Mouse (Mus musculus) spleen, adult 18-20 months (tissue): ENCODE measurements around the gene Ispd.

Source experiments
- DNase-seq, 2 experiments: peaks; one replicate each; pipeline ENCODE4 v3.0.0; 2022; ENCODE audit warnings: mixed read lengths in 2 of 2

The Ispd gene

DNA sequence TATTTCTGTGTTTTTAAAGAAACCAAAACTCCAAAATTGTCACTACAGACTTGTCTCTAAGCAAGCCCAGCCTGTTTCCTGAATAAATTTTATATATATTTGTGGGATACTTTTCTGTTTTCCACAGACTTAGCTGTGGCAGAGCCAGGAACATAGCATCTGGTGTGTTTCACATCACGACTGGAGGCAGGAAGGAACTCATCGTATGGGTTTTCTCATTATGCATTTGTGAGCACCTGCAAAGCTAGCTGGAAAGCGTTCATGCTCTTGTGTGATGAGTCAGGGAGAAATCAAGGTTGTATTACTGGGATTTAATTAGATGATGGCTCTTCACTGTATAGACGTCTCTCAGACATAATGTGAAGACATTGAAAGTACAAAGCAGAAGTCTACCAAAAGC, 90.2 kb downstream of the Ispd start:
- no peak for DNase-seq

- DNase-seq, result no peak
Measured at GRCm38 (mm10) chr12:36474171-36474570, 92.9 kb downstream of the Ispd start.

GRCm38 (mm10) chr12:36475269-36475668, 94.0 kb downstream of the Ispd start:
- no peak for DNase-seq

DNA sequence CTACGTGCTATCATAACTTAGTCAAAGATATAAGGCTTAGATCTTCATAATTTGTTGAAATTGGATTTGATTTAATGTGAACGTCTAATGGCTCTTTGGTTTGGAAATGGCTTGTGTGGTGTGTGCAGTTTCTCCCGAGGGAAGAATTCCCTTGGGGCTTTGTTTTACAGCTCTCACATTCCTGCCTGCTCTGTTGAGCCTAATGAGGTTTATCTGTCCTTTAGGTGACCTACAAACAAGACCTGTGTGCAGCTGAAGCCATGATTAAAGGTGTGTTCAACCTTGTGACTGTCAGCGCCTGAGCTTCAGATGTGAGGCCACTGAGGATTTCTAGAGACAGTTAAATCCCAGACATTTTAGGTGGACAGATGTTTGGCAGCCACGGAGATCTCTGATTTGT, 95.2 kb downstream of the Ispd start:
- DNase-seq, result no peak

- no peak for DNase-seq
Measured at GRCm38 (mm10) chr12:36477501-36477900, 96.3 kb downstream of the Ispd start.

GRCm38 (mm10) chr12:36477926-36478325, 96.7 kb downstream of the Ispd start:
- no peak for DNase-seq

DNA sequence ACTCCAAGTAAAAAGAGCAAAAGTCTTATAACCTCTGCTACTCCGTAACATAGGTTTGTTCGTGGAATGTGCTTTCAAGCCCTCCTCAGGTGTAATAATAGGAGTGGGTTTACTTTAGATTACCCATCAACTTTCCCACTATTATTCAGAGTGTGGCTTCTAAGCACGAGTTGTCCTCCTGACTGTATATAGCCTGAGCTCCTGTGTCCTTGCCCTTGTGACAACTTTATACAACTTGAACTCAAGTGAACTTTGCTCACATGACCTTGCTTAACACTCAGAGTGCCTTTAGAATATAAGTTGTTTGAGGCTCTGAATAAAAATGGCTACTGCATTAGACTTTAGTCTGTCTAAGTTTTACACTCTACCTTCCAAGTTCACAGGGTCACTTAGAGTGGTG, 100.5 kb downstream of the Ispd start:
- DNase-seq, result no peak

- DNase-seq, result no peak
Measured at GRCm38 (mm10) chr12:36483346-36483745, 102.1 kb downstream of the Ispd start.

DNA sequence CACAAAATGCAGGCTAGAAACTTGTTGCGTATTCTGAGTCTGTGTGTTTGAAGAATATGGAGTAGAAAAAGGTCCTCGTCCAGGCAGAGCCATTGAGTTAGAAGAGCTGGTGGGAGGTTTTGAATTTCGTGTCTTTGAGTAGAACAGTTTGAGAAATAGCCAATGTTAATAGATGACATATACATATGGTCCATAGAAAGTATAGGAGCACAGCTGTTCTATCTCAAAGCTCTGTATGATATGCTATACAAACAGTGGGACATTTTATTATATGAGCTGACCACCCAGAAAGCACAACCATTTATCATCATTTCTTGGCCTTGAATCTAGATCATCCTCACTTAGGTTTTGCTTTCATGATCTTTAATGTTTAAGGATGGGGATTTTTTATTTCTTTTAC, 116.3 kb downstream of the Ispd start:
- DNase-seq, result no peak

DNA sequence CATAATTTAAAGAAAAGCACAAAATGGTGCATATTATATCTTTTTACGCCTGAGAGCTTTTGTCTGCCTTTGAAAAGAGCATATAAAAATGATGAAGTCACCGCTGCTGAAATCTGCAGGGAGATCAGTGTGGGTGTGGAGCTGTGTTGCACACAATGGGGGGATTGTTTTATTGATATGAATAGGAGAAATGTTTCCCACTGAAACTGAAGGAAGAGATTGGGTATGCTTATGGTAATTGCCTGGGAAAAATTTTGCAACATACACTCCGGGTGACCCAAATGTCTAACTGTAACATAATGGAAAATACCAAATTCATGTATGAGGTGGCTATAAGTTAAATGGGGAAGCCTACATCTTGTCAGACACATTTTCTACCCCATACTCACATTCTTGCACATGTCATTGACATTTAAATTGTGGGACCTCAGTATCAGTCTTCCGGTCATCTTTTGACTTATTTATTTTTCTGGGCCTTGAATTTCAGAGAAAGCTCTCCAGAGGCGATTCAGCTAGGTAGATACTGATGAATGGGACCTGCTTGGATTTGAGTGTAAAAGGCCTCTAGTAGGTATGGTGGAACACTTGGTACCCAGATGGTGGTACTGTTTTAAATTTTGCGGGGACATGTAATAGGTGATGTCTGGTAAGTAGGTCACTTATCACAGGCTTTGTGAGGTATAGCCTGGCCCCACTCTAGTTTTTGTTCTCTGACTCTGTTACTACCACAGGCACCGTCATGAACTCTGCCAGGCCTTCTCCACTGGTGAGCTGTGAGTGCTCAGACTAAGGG, 126.1 kb downstream of the Ispd start:
- DNase-seq, result no peak

- no peak for DNase-seq
Measured at GRCm38 (mm10) chr12:36509954-36510642, 128.8 kb downstream of the Ispd start.

DNA sequence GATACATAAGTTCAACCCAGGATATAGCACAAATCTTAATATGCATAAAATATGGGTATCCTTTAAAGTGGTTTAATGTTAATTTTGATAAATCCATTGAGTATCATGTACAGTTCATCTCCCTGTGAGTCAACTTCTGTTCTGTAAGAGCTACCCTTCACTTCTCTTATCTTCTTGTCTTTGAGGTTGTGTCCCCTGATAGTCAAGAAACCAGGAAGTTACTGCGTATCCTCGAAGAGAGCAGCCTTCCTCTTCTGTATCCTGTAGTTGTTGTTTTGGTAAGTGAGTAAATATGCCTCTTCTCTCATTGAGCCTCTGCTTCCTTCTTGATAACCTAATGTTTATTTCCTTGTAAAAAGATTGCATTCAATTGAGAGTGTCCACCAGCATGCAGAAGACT, 140.5 kb downstream of the Ispd start:
- DNase-seq, result no peak

- DNase-seq, result no peak
Measured at GRCm38 (mm10) chr12:36523515-36523914, 142.3 kb downstream of the Ispd start.

DNA sequence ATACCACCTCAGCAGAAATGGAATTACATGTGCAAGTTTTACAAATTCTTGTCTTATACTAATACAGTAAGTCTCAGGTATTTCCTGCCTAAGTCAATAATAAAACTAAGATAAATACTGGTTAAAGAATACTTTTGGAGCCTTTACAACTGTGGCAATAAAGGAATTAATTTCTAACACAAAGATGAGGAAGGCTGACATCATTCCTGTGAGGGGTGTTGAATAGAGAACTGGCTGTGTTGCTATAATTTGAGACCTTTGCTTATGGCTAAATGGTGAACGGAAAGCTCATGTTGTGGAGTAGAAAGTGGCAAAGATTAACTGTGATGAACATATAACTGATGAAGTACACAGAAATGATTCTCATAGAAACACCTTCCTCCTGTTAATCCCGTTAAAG, 149.7 kb downstream of the Ispd start:
- no peak for DNase-seq

DNA sequence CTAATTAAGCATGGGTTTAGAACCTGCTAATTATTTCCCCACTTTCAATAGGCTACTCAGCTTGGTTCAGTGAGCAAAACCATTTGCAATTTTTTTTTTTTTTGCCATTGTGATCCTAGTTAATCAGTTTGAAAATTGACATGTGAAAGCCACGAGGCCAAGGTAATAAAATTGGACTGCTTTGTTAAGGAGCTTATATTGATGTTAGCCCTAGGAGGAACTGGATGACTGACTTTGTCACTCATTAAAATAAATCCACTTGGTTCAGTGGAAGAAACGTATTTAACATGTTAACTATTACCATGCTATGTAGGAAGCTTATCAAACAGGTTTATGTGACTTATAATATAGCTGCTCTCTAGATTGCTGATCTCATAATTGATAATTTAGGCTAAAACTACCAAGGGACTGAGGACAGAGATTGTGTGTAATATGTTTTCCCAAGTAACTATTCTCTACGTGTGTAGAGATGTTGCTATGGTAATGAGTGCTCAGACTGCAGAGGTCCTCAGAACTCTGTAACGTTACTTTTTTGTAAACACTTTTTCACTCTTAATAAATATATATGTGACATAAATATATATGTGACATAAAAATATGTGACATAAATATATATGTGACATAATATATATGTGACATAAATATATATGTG, 150.3 kb downstream of the Ispd start:
- DNase-seq, result no peak

GRCm38 (mm10) chr12:36532525-36532924, 151.3 kb downstream of the Ispd start:
- no peak for DNase-seq

DNA sequence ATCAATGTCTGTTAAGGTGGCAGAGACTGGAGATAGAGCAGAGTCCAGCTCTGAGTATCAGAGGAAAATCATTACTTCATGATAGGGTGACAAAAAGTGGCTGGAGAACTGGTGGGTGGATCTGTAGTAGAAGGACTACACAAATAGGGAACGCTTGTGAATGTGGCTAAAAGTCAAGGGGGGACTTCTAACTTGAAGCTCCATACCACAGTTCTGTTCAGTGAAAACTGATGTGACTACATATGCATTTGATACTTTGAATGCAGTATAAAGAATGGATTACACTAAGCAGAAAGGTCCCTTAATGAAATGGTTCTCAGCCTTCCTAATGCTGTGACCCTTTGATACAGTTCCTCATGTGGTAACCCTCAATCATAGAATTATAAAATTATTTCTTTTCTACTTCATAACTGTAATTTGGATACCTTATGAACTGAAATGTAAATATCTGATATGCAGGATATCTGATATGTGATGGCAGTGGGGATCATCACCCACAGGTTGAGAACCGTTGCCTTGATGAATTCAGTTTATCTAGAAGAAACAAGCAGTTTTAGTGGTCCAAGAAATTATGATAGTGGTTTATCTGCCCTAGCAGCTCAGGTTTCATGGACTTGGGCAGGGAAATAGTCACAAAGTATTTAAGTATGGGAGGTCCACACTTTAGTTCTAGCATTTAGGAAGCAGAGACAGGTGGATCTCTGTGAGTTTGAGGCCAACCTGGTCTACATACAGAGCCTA, 152.1 kb downstream of the Ispd start:
- DNase-seq, result no peak

- DNase-seq, result no peak
Measured at GRCm38 (mm10) chr12:36534589-36534988, 153.3 kb downstream of the Ispd start.

- no peak for DNase-seq
Measured at GRCm38 (mm10) chr12:36545318-36545717, 164.1 kb downstream of the Ispd start.

DNA sequence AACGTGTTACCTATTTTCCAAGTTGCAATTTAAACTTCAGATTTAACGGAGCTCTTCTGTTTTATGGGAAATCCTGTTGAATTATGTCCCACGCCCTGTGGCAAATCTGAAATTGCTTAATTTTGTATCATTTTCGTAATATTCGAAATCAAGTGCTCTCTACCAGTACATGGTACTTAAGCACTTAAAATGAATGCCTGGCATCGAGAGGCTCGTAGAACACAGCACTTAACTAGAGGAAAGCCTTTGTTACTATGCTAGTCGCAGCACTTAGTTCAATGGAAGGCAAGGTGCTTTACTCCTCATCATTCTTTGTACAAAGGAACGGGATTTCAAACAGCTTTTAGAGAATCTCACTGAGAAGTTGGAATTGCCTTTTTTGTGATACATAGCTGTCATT, 168.2 kb downstream of the Ispd start:
- no peak for DNase-seq

DNA sequence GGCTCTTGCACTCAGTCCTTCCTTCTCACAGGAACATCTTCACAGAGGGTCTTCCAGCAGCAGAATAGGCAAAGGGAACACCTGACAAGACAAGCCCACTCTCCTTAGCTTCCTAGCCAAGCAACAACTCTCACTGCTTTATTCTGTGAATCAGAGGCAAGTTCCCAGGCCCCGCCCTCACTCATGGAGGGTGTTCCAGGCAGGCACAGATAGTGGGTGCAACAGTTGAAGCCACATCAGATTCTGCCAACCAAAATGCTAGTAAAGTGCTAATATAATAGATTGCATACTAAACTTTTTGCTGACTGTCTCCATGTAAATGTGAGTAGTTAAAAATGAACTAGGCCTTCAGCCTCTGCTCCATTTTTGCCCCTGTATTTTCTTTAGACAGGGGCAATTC, 173.4 kb downstream of the Ispd start:
- no peak for DNase-seq

DNA sequence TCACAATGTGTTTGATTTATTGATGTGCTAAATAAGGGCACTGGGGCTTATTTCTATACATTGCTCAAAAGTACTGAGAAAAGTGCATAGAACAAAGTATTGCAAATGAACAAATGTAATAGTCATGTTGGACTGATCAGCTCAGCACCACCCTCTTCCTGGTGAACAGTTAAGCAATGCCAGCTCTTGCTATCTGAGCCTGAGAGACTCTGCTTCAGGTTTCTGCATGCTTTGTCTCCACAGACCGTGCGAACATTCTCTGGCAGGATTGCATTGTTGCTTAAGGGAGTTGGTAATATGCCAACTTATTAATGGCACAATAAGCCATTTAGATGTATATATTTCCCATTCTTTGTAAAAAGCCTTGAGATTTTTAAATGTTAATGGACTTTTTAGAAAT, 182.9 kb downstream of the Ispd start:
- DNase-seq, result no peak

DNA sequence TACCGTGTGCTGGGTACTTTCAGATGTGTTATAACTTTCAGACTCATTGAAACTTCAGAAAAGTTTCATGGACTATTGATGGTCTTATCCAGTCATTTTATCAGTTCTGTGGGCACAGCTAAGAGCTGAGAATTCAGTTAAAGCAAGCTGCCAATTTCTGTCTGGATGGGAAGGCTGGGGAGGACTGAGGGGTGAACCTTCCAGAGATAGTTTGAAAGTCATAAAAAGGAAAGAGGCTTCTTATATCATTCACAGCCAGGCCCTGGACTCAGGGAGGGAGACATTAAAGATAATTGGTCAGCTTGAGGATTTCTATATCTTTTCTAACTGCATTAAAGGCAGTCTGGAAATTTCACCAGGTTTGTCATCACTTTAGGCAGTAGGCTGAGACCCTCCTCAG, 185.7 kb downstream of the Ispd start:
- no peak for DNase-seq
